Mouse (Mus musculus) kidney, adult 2 months (tissue): ENCODE measurements around the gene Flt1. TPM values are rescaled to one million over a fixed set of nuclear protein-coding genes. Genes with fewer than 3 reads are reported as not detected.

Experiments used
- DNase-seq: peaks from one replicate; pipeline ENCODE4 v3.0.0; 2021
- H3K27ac ChIP-seq: fragments of 200-500 bp; 2 replicates; pipeline ENCODE4 v1.5.1; 2012; ENCODE audit warnings: low read depth, low read length, control low read depth, inconsistent platforms; ENCODE audit not compliant: insufficient read depth
- H3K27me3 ChIP-seq: fragments of 200-500 bp; replicated peaks from 2 replicates; pipeline ENCODE4 v1.6.1; 2012; ENCODE audit warnings: mild to moderate bottlenecking, moderate library complexity, low read length, inconsistent platforms; ENCODE audit not compliant: control insufficient read depth, insufficient read depth
- H3K36me3 ChIP-seq: fragments of 200-500 bp; 2 replicates; pipeline ENCODE4 v1.6.1; 2012; ENCODE audit warnings: mild to moderate bottlenecking, moderate library complexity, low read length, inconsistent platforms; ENCODE audit not compliant: control insufficient read depth, insufficient read depth
- H3K4me1 ChIP-seq: fragments of 200-500 bp; 2 replicates; pipeline ENCODE4 v1.6.1; 2011; ENCODE audit warnings: low read length; ENCODE audit not compliant: control insufficient read depth, insufficient read depth
- H3K4me3 ChIP-seq: fragments of 200-500 bp; 2 replicates; pipeline ENCODE4 v1.5.1; 2011; ENCODE audit warnings: mild to moderate bottlenecking, low read depth, low read length, control low read depth; ENCODE audit not compliant: insufficient read depth
- CTCF ChIP-seq: fragments of 200-500 bp; conservative IDR thresholded peaks from 2 replicates; pipeline ENCODE4 v1.5.1; 2011; ENCODE audit warnings: low read depth, mild to moderate bottlenecking, control low read depth, low read length, moderate library complexity, mixed read lengths; ENCODE audit not compliant: insufficient read depth, insufficient read length
- POLR2A ChIP-seq: fragments of 200-500 bp; IDR thresholded peaks from one replicate; pipeline ENCODE4 v1.6.1; 2011; ENCODE audit warnings: low read depth, low read length, control low read depth
- WGBS: fragments of 180-500 bp; shearing (Covaris S2); methylation state at CpG from one replicate; pipeline ENCODE4 v1.1.7; 2018; 5-methylcytosine and 5-hydroxymethylcytosine counted together
- polyA plus RNA-seq: library from polyadenylated mRNA; depleted of rRNA; stranded (reverse); fragments of >200 nt; gene quantifications from 2 replicates; pipeline ENCODE4 v1.2.3, GENCODE M21; 2012; rRNA removed

The Flt1 gene
- polyA plus RNA-seq = 14.9 and 17.5 TPM in 2 replicates

DNA sequence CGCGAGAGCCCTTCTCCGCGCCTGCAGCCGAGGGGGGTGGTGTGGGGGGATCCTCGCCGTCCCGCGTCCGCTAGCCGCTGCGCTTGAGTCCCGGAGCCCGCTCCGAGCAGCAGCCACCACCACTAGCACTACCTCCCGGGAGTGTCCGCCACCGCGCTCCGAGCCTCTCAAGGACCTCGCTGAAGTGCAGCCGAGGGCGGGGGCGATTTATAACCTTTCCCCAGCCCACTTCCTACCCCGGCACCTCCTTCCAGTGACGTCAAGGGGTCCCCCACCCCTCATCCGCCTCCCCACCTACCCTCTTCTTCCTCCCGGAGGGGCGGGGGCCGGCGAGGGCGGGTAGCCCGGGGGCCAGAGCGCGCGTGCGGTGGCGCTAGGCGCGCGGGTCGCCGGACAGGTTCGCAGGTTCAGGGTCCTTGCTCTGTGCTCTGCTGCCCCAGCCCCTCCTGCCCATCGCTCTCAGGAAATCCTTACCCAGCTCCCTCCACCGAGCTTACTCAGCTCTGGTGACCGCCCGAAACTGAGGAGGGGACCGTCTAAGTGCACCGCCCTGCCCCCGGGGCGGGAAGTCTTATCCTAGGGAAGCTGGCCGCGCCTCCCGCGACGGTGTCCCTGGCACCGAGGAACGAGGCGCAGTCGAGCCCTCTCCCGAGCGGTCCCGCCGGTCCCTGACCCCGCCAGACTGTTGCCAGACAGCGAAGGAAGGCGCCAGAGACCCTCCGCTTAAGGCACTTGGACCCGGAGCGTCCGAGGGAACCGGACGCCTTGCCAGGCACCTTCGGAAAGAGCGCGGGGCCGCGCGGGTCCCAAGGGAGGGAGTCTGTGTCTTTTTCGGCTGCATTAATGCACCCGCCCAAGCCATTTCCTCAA is at the start of gene Flt1:
TSS of gene Flt1 (minus strand) at position 181 of the 870 bp plus-strand sequence.
- Histone ChIP-seq H3K4me3 (peak within 1 kb of the TSS; percentile 71), H3K4me1 (no peaks in the 10 kb centered on the region), H3K27ac (peak within 1 kb of the TSS; percentile 93), H3K27me3 (peaks cover 3% of the 10 kb centered on the region; the same call in 1 of the 2 replicates), H3K36me3 (no peaks in the 10 kb centered on the region)
- TF ChIP-seq POLR2A (peak; percentile 68), CTCF (no peak)
- peak; percentile 88 for DNase-seq
- 1% methylated on average over 82 of the region's 82 CpGs for WGBS

DNA sequence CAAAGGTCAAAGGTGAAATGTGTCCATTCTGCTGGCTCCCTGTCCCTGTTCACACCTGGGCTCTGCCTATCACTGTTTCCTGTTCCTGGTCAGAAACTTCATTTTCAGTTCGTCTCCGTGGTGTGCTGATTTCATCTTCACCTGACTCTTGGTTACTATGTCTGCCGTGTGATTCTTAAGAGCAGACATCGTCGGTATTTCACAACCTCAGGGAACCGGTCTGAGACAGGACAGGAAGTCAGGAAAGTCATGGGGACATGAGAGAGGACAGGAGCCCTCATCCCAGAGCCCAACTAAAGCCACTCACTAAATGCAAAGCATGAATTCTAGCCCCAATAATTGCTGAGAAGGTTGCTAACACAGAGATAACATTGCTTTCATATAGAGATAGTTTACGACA is 49.4 kb upstream of the Flt1 start:
- Histone ChIP-seq H3K27me3 (no peaks in the 10 kb centered on the region), H3K36me3 (no peaks in the 10 kb centered on the region), H3K27ac (no peak overlapping the region), H3K4me1 (no peaks in the 10 kb centered on the region), H3K4me3 (no peak overlapping the region)
- DNase-seq = no peak
- 54% methylated on average over 7 of the region's 7 CpGs for WGBS
- TF ChIP-seq POLR2A (no peak), CTCF (no peak)

DNA sequence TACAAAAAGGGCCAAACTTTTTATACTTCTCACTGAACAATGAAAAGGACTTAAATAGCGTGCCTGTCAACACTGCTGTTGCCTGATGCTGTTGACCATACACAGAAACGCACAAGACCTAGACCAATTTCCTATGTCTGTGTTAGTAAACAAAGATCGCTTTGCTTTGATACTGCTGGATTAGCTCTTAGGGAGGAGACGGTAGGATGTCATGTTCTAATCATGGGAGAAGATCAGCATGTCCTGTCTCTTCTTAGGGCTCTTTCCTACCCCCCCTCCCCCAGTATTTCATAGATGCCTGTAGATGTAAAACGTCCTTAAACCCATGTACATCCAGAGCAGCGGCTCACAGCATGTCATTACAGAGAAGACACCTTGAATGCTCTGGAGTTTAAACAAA is 44.1 kb upstream of the Flt1 start:
- no peak for DNase-seq
- Histone ChIP-seq H3K4me3 (no peak overlapping the region), H3K36me3 (no peaks in the 10 kb centered on the region), H3K27ac (no peak overlapping the region), H3K27me3 (no peaks in the 10 kb centered on the region), H3K4me1 (no peaks in the 10 kb centered on the region)
- WGBS = 77% methylated on average over 6 of the region's 6 CpGs
- TF ChIP-seq POLR2A (no peak), CTCF (no peak)

DNA sequence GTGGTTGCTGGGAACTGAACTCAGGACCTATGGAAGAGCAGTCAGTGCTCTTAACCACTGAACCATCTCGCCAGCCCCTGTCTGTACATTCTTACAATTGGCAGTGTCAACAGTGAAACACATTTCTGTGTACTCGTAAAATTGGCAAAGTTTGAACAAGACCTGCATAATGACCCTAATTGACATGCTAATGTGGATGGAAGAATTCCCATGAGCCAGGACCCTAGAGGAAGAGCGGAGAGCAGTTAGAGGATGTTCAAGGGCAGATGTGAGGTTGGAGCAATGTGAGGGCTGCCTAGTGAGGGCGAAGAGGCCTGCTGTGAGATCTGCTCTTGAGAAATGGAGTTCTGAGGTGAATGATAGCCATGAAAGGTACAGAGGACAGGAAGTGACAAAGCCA is 38.2 kb upstream of the Flt1 start:
- no peak overlapping the region for H3K4me3 ChIP-seq
- DNase-seq = no peak
- H3K4me1 ChIP-seq = no peaks in the 10 kb centered on the region
- H3K36me3 ChIP-seq = no peaks in the 10 kb centered on the region
- no peaks in the 10 kb centered on the region for H3K27me3 ChIP-seq
- no peak for TF ChIP-seq POLR2A
- TF ChIP-seq CTCF = no peak
- no peak overlapping the region for H3K27ac ChIP-seq
- WGBS = 83% methylated on average over 4 of the region's 4 CpGs

DNA sequence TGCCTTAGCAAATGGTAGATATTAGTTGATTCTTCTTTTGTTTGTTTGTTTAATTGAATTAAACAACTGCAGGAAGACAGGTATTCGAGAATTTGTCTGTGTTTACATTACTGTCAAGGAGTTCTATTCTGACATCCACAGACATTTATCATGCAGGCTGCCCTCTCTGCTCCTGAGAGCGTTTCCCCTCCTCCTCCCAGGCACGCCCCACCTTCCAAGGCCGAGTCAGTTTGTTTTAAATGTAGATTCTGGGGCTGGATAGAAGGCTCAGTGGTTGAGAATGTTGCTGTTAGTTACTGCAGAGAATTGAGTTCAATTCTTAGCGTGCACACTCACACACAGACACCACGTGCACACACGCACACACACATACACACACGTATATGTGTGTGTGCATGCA is 36.2 kb upstream of the Flt1 start:
- no peak for DNase-seq
- no peaks in the 10 kb centered on the region for H3K4me1 ChIP-seq
- H3K4me3 ChIP-seq = no peak overlapping the region
- no peak overlapping the region for H3K27ac ChIP-seq
- no peaks in the 10 kb centered on the region for H3K27me3 ChIP-seq
- H3K36me3 ChIP-seq = no peaks in the 10 kb centered on the region
- WGBS = 47% methylated on average over 8 of the region's 8 CpGs
- TF ChIP-seq POLR2A = no peak
- no peak for TF ChIP-seq CTCF

DNA sequence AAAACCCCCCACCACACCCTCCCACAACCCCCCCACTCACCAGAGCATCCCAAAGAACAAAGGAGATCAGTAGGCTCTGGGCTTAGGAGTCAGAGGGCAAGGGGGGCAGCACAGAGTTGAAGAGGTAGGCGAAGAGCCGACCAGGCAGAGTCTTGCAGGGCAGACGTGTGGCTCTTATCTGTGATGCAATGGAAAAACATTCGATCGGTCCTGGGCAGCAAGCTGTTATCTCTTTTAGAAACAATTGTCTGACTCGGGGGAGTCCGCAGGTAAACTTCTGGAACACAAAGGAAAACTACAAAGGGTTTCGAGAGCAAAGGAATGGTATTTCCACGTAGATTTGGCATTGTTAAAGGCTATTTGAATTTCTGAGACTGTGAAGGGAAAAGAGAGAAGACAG is 35.5 kb upstream of the Flt1 start:
- Histone ChIP-seq H3K27me3 (no peaks in the 10 kb centered on the region), H3K36me3 (no peaks in the 10 kb centered on the region), H3K4me1 (no peaks in the 10 kb centered on the region), H3K27ac (no peak overlapping the region), H3K4me3 (no peak overlapping the region)
- DNase-seq = no peak
- WGBS = 31% methylated on average over 9 of the region's 9 CpGs
- TF ChIP-seq POLR2A = no peak
- no peak for TF ChIP-seq CTCF

DNA sequence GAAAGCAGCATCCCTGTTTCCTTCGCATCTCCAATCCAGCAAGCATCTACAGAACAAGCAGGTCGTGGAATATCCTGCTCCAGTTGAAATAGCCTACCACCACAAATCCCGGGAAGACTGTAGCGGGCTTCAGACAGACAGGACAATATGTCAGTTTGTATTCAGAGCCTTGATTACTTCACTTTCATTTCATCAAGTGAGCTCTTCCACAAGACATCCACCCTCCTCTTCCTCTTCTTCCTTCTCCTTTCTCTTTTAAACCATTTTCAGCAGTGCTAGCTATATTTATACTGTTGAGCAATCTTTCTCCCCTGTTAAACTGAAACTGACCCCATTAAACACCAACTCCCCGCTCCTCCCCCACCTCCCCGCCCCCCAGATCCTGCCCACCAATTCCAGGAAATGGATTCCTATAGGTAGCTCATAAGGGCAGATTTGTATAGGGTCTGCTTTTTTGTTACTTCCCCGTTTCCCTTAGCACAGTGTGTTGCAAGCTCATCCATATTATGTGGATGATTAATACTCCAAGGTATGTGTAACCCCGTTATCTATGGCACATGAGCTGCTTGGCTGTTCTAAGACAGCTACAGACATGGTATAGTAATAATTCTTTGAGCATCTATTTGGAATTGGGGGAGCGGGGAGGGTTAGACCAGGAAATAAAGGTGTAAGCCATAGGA is 33.0 kb upstream of the Flt1 start:
- WGBS = 57% methylated on average over 9 of the region's 9 CpGs
- peak overlapping the region; percentile 34 for H3K4me3 ChIP-seq
- H3K27ac ChIP-seq = peak overlapping the region; percentile 49
- H3K36me3 ChIP-seq = no peaks in the 10 kb centered on the region
- H3K27me3 ChIP-seq = no peaks in the 10 kb centered on the region
- no peak for TF ChIP-seq CTCF
- no peak for TF ChIP-seq POLR2A
- no peak for DNase-seq
- no peaks in the 10 kb centered on the region for H3K4me1 ChIP-seq
